Mouse (Mus musculus): ENCODE results near the gene Ifnar2. TPM values are rescaled to one million over a fixed set of nuclear protein-coding genes. Genes with fewer than 3 reads are reported as not detected.
"Not testable (repeated sequence)": the region's sequence is repeated elsewhere in the genome, so short reads cannot be mapped to it uniquely, and the experiment has no call there.

Gene Ifnar2
- polyA plus RNA-seq, 1 experiment from 2014 or later: 59.2 TPM

- Histone ChIP-seq H3K36me3 (ENCODE audit: control insufficient read depth, insufficient read depth, low read length) (no peaks in the 10 kb centered on the region), H3K4me3 (ENCODE audit: control insufficient read depth in 1 of 2, insufficient read depth in 1 of 2, low read depth in 1 of 2, low read length in 2 of 2) (no peak overlapping the region), H3K27me3 (ENCODE audit: control insufficient read depth, insufficient read depth, low read length) (no peaks in the 10 kb centered on the region), H3K4me2 (ENCODE audit: low read length) (no peak overlapping the region), H3K9ac (ENCODE audit: low read length) (no peak overlapping the region), H3K9me3 (ENCODE audit: control insufficient read depth, low read length) (peaks cover 4% of the 10 kb centered on the region; the same call in 1 of the 2 replicates), H3K4me1 (ENCODE audit: control insufficient read depth in 2 of 2, insufficient read depth in 2 of 2, low read length in 2 of 2) (peaks cover 4 to 10% of the 10 kb centered on the region in 2 experiments; a peak in 3 of 4 replicates), H3K27ac (replicated peaks in 1 of 2; ENCODE audit: control insufficient read depth in 1 of 2, insufficient read depth in 1 of 2, low read depth in 2 of 2, low read length in 2 of 2) (no peak overlapping the region)
- WGBS: 49% methylated on average over 5 of the region's 5 CpGs
- no peak for ATAC-seq (ENCODE audit: insufficient number of reproducible peaks, insufficient read depth, low FRiP score, low read depth)
Observed at GRCm38 (mm10) chr16:91432720-91433328, 60.2 kb downstream of the Ifnar2 start.

- Histone ChIP-seq H3K9ac (ENCODE audit: low read length) (no peak overlapping the region), H3K9me3 (ENCODE audit: control insufficient read depth, low read length) (peaks cover 4% of the 10 kb centered on the region; the same call in 1 of the 2 replicates), H3K36me3 (ENCODE audit: control insufficient read depth, insufficient read depth, low read length) (no peaks in the 10 kb centered on the region), H3K27me3 (ENCODE audit: control insufficient read depth, insufficient read depth, low read length) (no peaks in the 10 kb centered on the region), H3K4me2 (ENCODE audit: low read length) (no peak overlapping the region), H3K4me1 (ENCODE audit: control insufficient read depth in 2 of 2, insufficient read depth in 2 of 2, low read length in 2 of 2) (peaks cover 4 to 7% of the 10 kb centered on the region in 2 experiments; a peak in 3 of 4 replicates), H3K27ac (replicated peaks in 1 of 2; ENCODE audit: control insufficient read depth in 1 of 2, insufficient read depth in 1 of 2, low read depth in 2 of 2, low read length in 2 of 2) (no peak overlapping the region), H3K4me3 (ENCODE audit: control insufficient read depth in 1 of 2, insufficient read depth in 1 of 2, low read depth in 1 of 2, low read length in 2 of 2) (no peak overlapping the region)
- peak; percentile 22; the same call in 1 of the 2 replicates for ATAC-seq (ENCODE audit: insufficient number of reproducible peaks, insufficient read depth, low FRiP score, low read depth)
- WGBS: 32% methylated on average over 8 of the region's 8 CpGs
Observed at GRCm38 (mm10) chr16:91433329-91433933, 60.8 kb downstream of the Ifnar2 start.

- no peak for ATAC-seq (ENCODE audit: insufficient number of reproducible peaks, insufficient read depth, low FRiP score, low read depth)
Observed at GRCm38 (mm10) chr16:91434119-91434518, 61.5 kb downstream of the Ifnar2 start.

GRCm38 (mm10) chr16:91438081-91438480 lies 65.5 kb downstream of the Ifnar2 start:
- Histone ChIP-seq H3K9ac (ENCODE audit: low read length) (no peak overlapping the region), H3K9me3 (ENCODE audit: control insufficient read depth, low read length) (no peaks in the 10 kb centered on the region), H3K36me3 (ENCODE audit: control insufficient read depth, insufficient read depth, low read length) (no peaks in the 10 kb centered on the region), H3K4me2 (ENCODE audit: low read length) (no peak overlapping the region), H3K4me3 (ENCODE audit: control insufficient read depth in 1 of 2, insufficient read depth in 1 of 2, low read depth in 1 of 2, low read length in 2 of 2) (no peak overlapping the region), H3K4me1 (ENCODE audit: control insufficient read depth in 2 of 2, insufficient read depth in 2 of 2, low read length in 2 of 2) (peaks cover 5 to 14% of the 10 kb centered on the region in 2 experiments), H3K27ac (replicated peaks in 1 of 2; ENCODE audit: control insufficient read depth in 1 of 2, insufficient read depth in 1 of 2, low read depth in 2 of 2, low read length in 2 of 2) (no peak overlapping the region), H3K27me3 (ENCODE audit: control insufficient read depth, insufficient read depth, low read length) (no peaks in the 10 kb centered on the region)
- ATAC-seq (ENCODE audit: insufficient number of reproducible peaks, insufficient read depth, low FRiP score, low read depth): no peak
- 82% methylated on average over 3 of the region's 3 CpGs for WGBS

More at GRCm38 (mm10) chr16:91434119-91434518, 61.5 kb downstream of the Ifnar2 start:
- H3K4me3 ChIP-seq (ENCODE audit: control insufficient read depth in 1 of 2, insufficient read depth in 1 of 2, low read depth in 1 of 2, low read length in 2 of 2): no peak overlapping the region
- H3K4me1 ChIP-seq (ENCODE audit: control insufficient read depth in 2 of 2, insufficient read depth in 2 of 2, low read length in 2 of 2): peaks cover 4% of the 10 kb centered on the region in 2 experiments; a peak in 3 of 4 replicates
- no peaks in the 10 kb centered on the region for H3K27me3 ChIP-seq (ENCODE audit: control insufficient read depth, insufficient read depth, low read length)
- no peak overlapping the region for H3K9ac ChIP-seq (ENCODE audit: low read length)
- peaks cover 4% of the 10 kb centered on the region; the same call in 1 of the 2 replicates for H3K9me3 ChIP-seq (ENCODE audit: control insufficient read depth, low read length)
- WGBS: 42% methylated on average over 3 of the region's 3 CpGs
- H3K27ac ChIP-seq (replicated peaks in 1 of 2; ENCODE audit: control insufficient read depth in 1 of 2, insufficient read depth in 1 of 2, low read depth in 2 of 2, low read length in 2 of 2): no peak overlapping the region
- H3K4me2 ChIP-seq (ENCODE audit: low read length): no peak overlapping the region
- no peaks in the 10 kb centered on the region for H3K36me3 ChIP-seq (ENCODE audit: control insufficient read depth, insufficient read depth, low read length)

GRCm38 (mm10) chr16:91438599-91438998 lies 66.0 kb downstream of the Ifnar2 start:
- H3K4me2 ChIP-seq (ENCODE audit: low read length); H3K36me3 ChIP-seq (ENCODE audit: control insufficient read depth, insufficient read depth, low read length); H3K4me3 ChIP-seq (ENCODE audit: control insufficient read depth in 1 of 2, insufficient read depth in 1 of 2, low read depth in 1 of 2, low read length in 2 of 2); H3K27me3 ChIP-seq (ENCODE audit: control insufficient read depth, insufficient read depth, low read length); H3K9me3 ChIP-seq (ENCODE audit: control insufficient read depth, low read length); ATAC-seq (ENCODE audit: insufficient number of reproducible peaks, insufficient read depth, low FRiP score, low read depth); H3K9ac ChIP-seq (ENCODE audit: low read length); H3K27ac ChIP-seq (replicated peaks in 1 of 2; ENCODE audit: control insufficient read depth in 1 of 2, insufficient read depth in 1 of 2, low read depth in 2 of 2, low read length in 2 of 2): not testable (repeated sequence)
- peaks cover 3 to 12% of the 10 kb centered on the region in 2 experiments for H3K4me1 ChIP-seq (ENCODE audit: control insufficient read depth in 2 of 2, insufficient read depth in 2 of 2, low read length in 2 of 2)
- WGBS: 78% methylated on average over 1 of the region's 1 CpGs

- Histone ChIP-seq H3K4me3 (ENCODE audit: control insufficient read depth in 1 of 2, insufficient read depth in 1 of 2, low read depth in 1 of 2, low read length in 2 of 2) (no peak overlapping the region), H3K27ac (replicated peaks in 1 of 2; ENCODE audit: control insufficient read depth in 1 of 2, insufficient read depth in 1 of 2, low read depth in 2 of 2, low read length in 2 of 2) (no peak overlapping the region), H3K27me3 (ENCODE audit: control insufficient read depth, insufficient read depth, low read length) (no peaks in the 10 kb centered on the region), H3K9ac (ENCODE audit: low read length) (no peak overlapping the region), H3K9me3 (ENCODE audit: control insufficient read depth, low read length) (no peaks in the 10 kb centered on the region), H3K4me2 (ENCODE audit: low read length) (no peak overlapping the region), H3K4me1 (ENCODE audit: control insufficient read depth in 2 of 2, insufficient read depth in 2 of 2, low read length in 2 of 2) (peaks cover 3 to 10% of the 10 kb centered on the region in 2 experiments), H3K36me3 (ENCODE audit: control insufficient read depth, insufficient read depth, low read length) (no peaks in the 10 kb centered on the region)
- no peak for ATAC-seq (ENCODE audit: insufficient number of reproducible peaks, insufficient read depth, low FRiP score, low read depth)
- 33% methylated on average over 7 of the region's 7 CpGs for WGBS
Observed at GRCm38 (mm10) chr16:91441366-91441765, 68.8 kb downstream of the Ifnar2 start.

- Histone ChIP-seq H3K9me3 (ENCODE audit: control insufficient read depth, low read length) (no peaks in the 10 kb centered on the region), H3K36me3 (ENCODE audit: control insufficient read depth, insufficient read depth, low read length) (no peaks in the 10 kb centered on the region), H3K4me3 (ENCODE audit: control insufficient read depth in 1 of 2, insufficient read depth in 1 of 2, low read depth in 1 of 2, low read length in 2 of 2) (no peak overlapping the region), H3K9ac (ENCODE audit: low read length) (no peak overlapping the region), H3K4me2 (ENCODE audit: low read length) (no peak overlapping the region), H3K27me3 (ENCODE audit: control insufficient read depth, insufficient read depth, low read length) (no peaks in the 10 kb centered on the region), H3K4me1 (ENCODE audit: control insufficient read depth in 2 of 2, insufficient read depth in 2 of 2, low read length in 2 of 2) (peaks cover 3 to 11% of the 10 kb centered on the region in 2 experiments), H3K27ac (replicated peaks in 1 of 2; ENCODE audit: control insufficient read depth in 1 of 2, insufficient read depth in 1 of 2, low read depth in 2 of 2, low read length in 2 of 2) (no peak overlapping the region)
- 66% methylated on average over 7 of the region's 7 CpGs for WGBS
- peak; percentile 26 for ATAC-seq (ENCODE audit: insufficient number of reproducible peaks, insufficient read depth, low FRiP score, low read depth)
Observed at GRCm38 (mm10) chr16:91441811-91442240, 69.2 kb downstream of the Ifnar2 start.
